Mouse (Mus musculus) gastrocnemius, adult 2 months (tissue): ENCODE results near the gene Bcl10. TPM values are rescaled to one million over a fixed set of nuclear protein-coding genes. Genes with fewer than 3 reads are reported as not detected.
"Not testable (repeated sequence)": the region's sequence is repeated elsewhere in the genome, so short reads cannot be mapped to it uniquely, and the experiment has no call there.

Experiments used
- DNase-seq: peaks from one replicate; pipeline ENCODE4 v3.0.0; 2022
- H3K27ac ChIP-seq: fragments of 200-600 bp; 2 replicates; pipeline ENCODE4 v1.8.1; 2022; ENCODE audit warnings: mild to moderate bottlenecking
- H3K4me3 ChIP-seq: fragments of 200-600 bp; 2 replicates; pipeline ENCODE4 v1.8.1; 2022; ENCODE audit warnings: mild to moderate bottlenecking, moderate library complexity
- CTCF ChIP-seq: fragments of 200-600 bp; IDR thresholded peaks from 2 replicates; pipeline ENCODE4 v1.8.1; 2022; ENCODE audit warnings: antibody characterized with exemption, mild to moderate bottlenecking, moderate library complexity
- intact Hi-C: fragments of 180-260 bp; cut with DNase I; formaldehyde crosslinking; loops from one replicate; pipeline ENCODE4 v1.15.1; 2025
- total RNA-seq, 2 experiments: library from RNA; stranded (reverse); gene quantifications; 2 replicates each; pipeline ENCODE4 v1.2.3; 2021

The Bcl10 gene
- total RNA-seq, 2 experiments from 2014 or later, result 9.6 to 9.8 TPM

- no peak for DNase-seq
- intact Hi-C loops, result no loop called here
- no peak for TF ChIP-seq CTCF
- H3K4me3 ChIP-seq, result peak overlapping the region; percentile 42
- H3K27ac ChIP-seq, result no peak overlapping the region
These were observed 40.8 kb downstream of the Bcl10 start for GRCm38 (mm10) chr3:145963101-145964017.

- intact Hi-C loops, result no loop called here
- H3K4me3 ChIP-seq, result peak overlapping the region; percentile 42; the same call in 1 of the 2 replicates
- no peak for DNase-seq
- no peak for TF ChIP-seq CTCF
- no peak overlapping the region for H3K27ac ChIP-seq
These were observed 41.4 kb downstream of the Bcl10 start for GRCm38 (mm10) chr3:145964018-145964387.

GRCm38 (mm10) chr3:145964473-145964872 lies 41.9 kb downstream of the Bcl10 start:
- H3K4me3 ChIP-seq, result peak overlapping the region; percentile 23
- peak overlapping the region; percentile 16; the same call in 1 of the 2 replicates for H3K27ac ChIP-seq
- intact Hi-C loops, result no loop called here
- no peak for TF ChIP-seq CTCF
- DNase-seq, result no peak

- intact Hi-C loops, result not testable (repeated sequence)
These were observed 43.0 kb downstream of the Bcl10 start for GRCm38 (mm10) chr3:145965583-145965982.

GRCm38 (mm10) chr3:145966806-145967205 lies 44.2 kb downstream of the Bcl10 start:
- H3K4me3 ChIP-seq, result no peak overlapping the region
- no peak for TF ChIP-seq CTCF
- H3K27ac ChIP-seq, result no peak overlapping the region
- intact Hi-C loops, result no loop called here
- DNase-seq, result no peak

More at GRCm38 (mm10) chr3:145965583-145965982, 43.0 kb downstream of the Bcl10 start:
- H3K4me3 ChIP-seq, DNase-seq, H3K27ac ChIP-seq: not testable (repeated sequence)

- TF ChIP-seq CTCF, result no peak
- intact Hi-C loops, result no loop called here
- no peak overlapping the region for H3K27ac ChIP-seq
- no peak overlapping the region for H3K4me3 ChIP-seq
- no peak for DNase-seq
These were observed 46.5 kb downstream of the Bcl10 start for GRCm38 (mm10) chr3:145969031-145969501.

GRCm38 (mm10) chr3:145971501-145971900 lies 48.9 kb downstream of the Bcl10 start:
- intact Hi-C loops, result no loop called here
- Histone ChIP-seq H3K4me3 (no peak overlapping the region), H3K27ac (no peak overlapping the region)
- DNase-seq, result no peak
- no peak for TF ChIP-seq CTCF

- Histone ChIP-seq H3K4me3 (no peak overlapping the region), H3K27ac (no peak overlapping the region)
- intact Hi-C loops, result no loop called here
- TF ChIP-seq CTCF, result no peak
- no peak for DNase-seq
These were observed 52.4 kb downstream of the Bcl10 start for GRCm38 (mm10) chr3:145974986-145975385.

Other genes starting within 250 kb of the Bcl10 start
- 1 to 10 TPM; 2.2 to 4.4 TPM for gene Ddah1, start 164.1 kb upstream of the Bcl10 start, total RNA-seq
- 10 to 100 TPM; 18.2 to 19.6 TPM for gene 2410004B18Rik, start 15.2 kb downstream of the Bcl10 start, total RNA-seq
- gene Syde2, start 65.1 kb downstream of the Bcl10 start, total RNA-seq, result 1 to 10 TPM in 1 of 2 experiments, under 1 TPM in 1; 0.97 to 1.1 TPM
- not detected for gene Wdr63, start 185.3 kb downstream of the Bcl10 start, total RNA-seq
- gene Mcoln3, start 194.6 kb downstream of the Bcl10 start, total RNA-seq, result not detected
- gene Mcoln2, start 227.0 kb downstream of the Bcl10 start, total RNA-seq, result under 1 TPM in 1 of 2 experiments, not detected in 1; 0.74 TPM